In genomic region chr10:43577299-43577996, GRCm38 (mm10) we compare ENCODE assay signal across 8 mouse cellular contexts. TPM values are rescaled to one million over a fixed set of nuclear protein-coding genes. Genes with fewer than 3 reads are reported as not detected.
DNase-seq lines count a peak whose midpoint lies in the region; ATAC-seq and TF ChIP-seq lines count a peak whose summit lies in the region.

No protein-coding gene starts in this region.

- ATAC-seq in heart, embryonic 12.5 days (ENCODE audit: insufficient number of reproducible peaks, low FRiP score) = no peak
- ATAC-seq in embryonic facial prominence, embryonic 11.5 days (replicated peaks; ENCODE audit: insufficient number of reproducible peaks, low FRiP score, low TSS enrichment, low read depth) = no peak
- peak; percentile 14 for ATAC-seq in intestine, embryonic 16.5 days
- ATAC-seq in neural tube, embryonic 15.5 days (ENCODE audit: low FRiP score) = no peak

- H3K4me1 ChIP-seq in heart, embryonic 12.5 days (replicated peaks) = no peaks in the 10 kb centered on the region; the same call in 1 of the 2 replicates
- H3K4me1 ChIP-seq in embryonic facial prominence, embryonic 11.5 days (ENCODE audit: control insufficient read depth, insufficient read depth, low read length) = no peaks in the 10 kb centered on the region
- peaks cover 8% of the 10 kb centered on the region; the same call in 1 of the 2 replicates for H3K4me1 ChIP-seq in intestine, embryonic 16.5 days (ENCODE audit: control insufficient read depth, insufficient read depth, low read length)
- no peaks in the 10 kb centered on the region for H3K4me1 ChIP-seq in lung, adult 2 months (ENCODE audit: control insufficient read depth, insufficient read depth, low read length)
- peaks cover 21% of the 10 kb centered on the region for H3K4me1 ChIP-seq in neural tube, embryonic 15.5 days

- peak overlapping the region; percentile 38 for H3K4me3 ChIP-seq in heart, embryonic 12.5 days
- H3K4me3 ChIP-seq in embryonic facial prominence, embryonic 11.5 days (ENCODE audit: low read depth, low read length) = peak overlapping the region; percentile 14; the same call in 1 of the 2 replicates
- peak overlapping the region; percentile 38 for H3K4me3 ChIP-seq in intestine, embryonic 16.5 days (ENCODE audit: low read length)
- H3K4me3 ChIP-seq in lung, adult 2 months (replicated peaks; ENCODE audit: extremely low read depth, low read depth, low read length) = no peak overlapping the region
- H3K4me3 ChIP-seq in neural tube, embryonic 15.5 days (replicated peaks) = peak overlapping the region; percentile 74

- H3K9me3 ChIP-seq in heart, embryonic 12.5 days (replicated peaks) = no peaks in the 10 kb centered on the region
- no peaks in the 10 kb centered on the region for H3K9me3 ChIP-seq in embryonic facial prominence, embryonic 11.5 days (replicated peaks; ENCODE audit: control insufficient read depth, low read length)
- no peaks in the 10 kb centered on the region for H3K9me3 ChIP-seq in intestine, embryonic 16.5 days (ENCODE audit: control insufficient read depth, low read length)
- no peaks in the 10 kb centered on the region for H3K9me3 ChIP-seq in neural tube, embryonic 15.5 days (replicated peaks)

- TF ChIP-seq CTCF in lung, adult 2 months (IDR thresholded peaks at IDR 0.05; ENCODE audit: insufficient read depth, low read length) = no peak

- no peak overlapping the region for H3K27ac ChIP-seq in heart, embryonic 12.5 days (ENCODE audit: poor library complexity, severe bottlenecking)
- H3K27ac ChIP-seq in embryonic facial prominence, embryonic 11.5 days (replicated peaks; ENCODE audit: low read depth, low read length) = no peak overlapping the region
- H3K27ac ChIP-seq in intestine, embryonic 16.5 days (ENCODE audit: low read length) = peak overlapping the region; percentile 1; the same call in 1 of the 2 replicates
- peak overlapping the region; percentile 98 for H3K27ac ChIP-seq in neural tube, embryonic 15.5 days (replicated peaks)

- 22% methylated on average over 19 of the region's 19 CpGs for WGBS in heart, embryonic 12.5 days
- 13% methylated on average over 19 of the region's 19 CpGs for WGBS in embryonic facial prominence, embryonic 11.5 days
- WGBS in intestine, embryonic 16.5 days = 18% methylated on average over 19 of the region's 19 CpGs
- 25% methylated on average over 19 of the region's 19 CpGs for WGBS in lung, adult 2 months
- 15% methylated on average over 19 of the region's 19 CpGs for WGBS in neural tube, embryonic 15.5 days

- no peaks in the 10 kb centered on the region for H3K27me3 ChIP-seq in heart, embryonic 12.5 days (replicated peaks)
- H3K27me3 ChIP-seq in embryonic facial prominence, embryonic 11.5 days (ENCODE audit: control insufficient read depth, insufficient read depth, low read length) = no peaks in the 10 kb centered on the region
- H3K27me3 ChIP-seq in intestine, embryonic 16.5 days (replicated peaks; ENCODE audit: control insufficient read depth, insufficient read depth, low read length) = no peaks in the 10 kb centered on the region
- no peaks in the 10 kb centered on the region for H3K27me3 ChIP-seq in neural tube, embryonic 15.5 days (replicated peaks)

- peak overlapping the region; percentile 94 for H3K4me2 ChIP-seq in heart, embryonic 12.5 days
- H3K4me2 ChIP-seq in embryonic facial prominence, embryonic 11.5 days (ENCODE audit: low read depth, low read length) = peak overlapping the region; percentile 85
- H3K4me2 ChIP-seq in intestine, embryonic 16.5 days (ENCODE audit: low read depth, low read length) = peak overlapping the region; percentile 93
- H3K4me2 ChIP-seq in neural tube, embryonic 15.5 days = peak overlapping the region; percentile 86

- DNase-seq in heart, adult 18-20 months = no peak
- peak; percentile 73 for DNase-seq in embryonic facial prominence, embryonic 11.5 days (ENCODE audit: low spot score)
- peak; percentile 17 for DNase-seq in lung, adult 2 months
- no peak for DNase-seq in right cerebral cortex, postnatal 14 days
- DNase-seq in ovary, postnatal 10 days (ENCODE audit: low spot score) = no peak

- peak overlapping the region; percentile 35 for H3K9ac ChIP-seq in heart, embryonic 12.5 days
- peak overlapping the region; percentile 2; the same call in 1 of the 2 replicates for H3K9ac ChIP-seq in embryonic facial prominence, embryonic 11.5 days (replicated peaks; ENCODE audit: low read length)
- peak overlapping the region; percentile 52 for H3K9ac ChIP-seq in intestine, embryonic 16.5 days (ENCODE audit: low read depth, low read length)
- no peak overlapping the region; the same call in 1 of the 2 replicates for H3K9ac ChIP-seq in neural tube, embryonic 15.5 days (replicated peaks)

- TF ChIP-seq POLR2A in lung, adult 2 months (IDR thresholded peaks at IDR 0.05; ENCODE audit: borderline replicate concordance, extremely low read depth, low read depth, low read length) = no peak

- H3K36me3 ChIP-seq in heart, embryonic 12.5 days = peaks cover under 1% of the 10 kb centered on the region; the same call in 1 of the 2 replicates
- no peaks in the 10 kb centered on the region for H3K36me3 ChIP-seq in embryonic facial prominence, embryonic 11.5 days (replicated peaks; ENCODE audit: control insufficient read depth, insufficient read depth, low read depth, low read length)
- no peaks in the 10 kb centered on the region for H3K36me3 ChIP-seq in intestine, embryonic 16.5 days (ENCODE audit: control insufficient read depth, insufficient read depth, low read length)
- H3K36me3 ChIP-seq in neural tube, embryonic 15.5 days = peaks cover 5% of the 10 kb centered on the region; the same call in 1 of the 2 replicates

RNA-seq across cellular contexts. Expression of gene Cd24a, which starts 0.6 kb away (rescaled TPM):
- polyA plus RNA-seq in heart, embryonic 12.5 days (2016; fragmentation: Nextera tagmentation; extraction: Ambion mirVana) = 89.2 and 91.1 TPM in 2 replicates
- 10 to 100 TPM in 1 of 2 experiments, 1 to 10 TPM in 1; 5.1 to 11.5 TPM for total RNA-seq in heart, adult 18-20 months (2021)
- polyA plus RNA-seq in embryonic facial prominence, embryonic 11.5 days (2014; fragmentation: Nextera tagmentation; extraction: Ambion mirVana) = 595 and 626 TPM in 2 replicates
- polyA plus RNA-seq in intestine, embryonic 16.5 days (2015; fragmentation: Nextera tagmentation; extraction: Ambion mirVana) = 138 and 165 TPM in 2 replicates
- polyA plus RNA-seq in lung, adult 2 months (2012; rRNA removed) = 212 and 239 TPM in 2 replicates
- polyA plus RNA-seq in neural tube, embryonic 15.5 days (2015; fragmentation: Nextera tagmentation; extraction: Ambion mirVana) = 638 and 740 TPM in 2 replicates

RNA-seq across cellular contexts. Expression of gene 1700021F05Rik, which starts 36.7 kb away (rescaled TPM):
- 81.8 and 91.2 TPM in 2 replicates for polyA plus RNA-seq in heart, embryonic 12.5 days (2016; fragmentation: Nextera tagmentation; extraction: Ambion mirVana)
- 100 to 1,000 TPM; 121 to 126 TPM for total RNA-seq in heart, adult 18-20 months (2021)
- 68.1 and 68.6 TPM in 2 replicates for polyA plus RNA-seq in embryonic facial prominence, embryonic 11.5 days (2014; fragmentation: Nextera tagmentation; extraction: Ambion mirVana)
- 69.6 and 78.8 TPM in 2 replicates for polyA plus RNA-seq in intestine, embryonic 16.5 days (2015; fragmentation: Nextera tagmentation; extraction: Ambion mirVana)
- 3.1 and 7.1 TPM in 2 replicates for polyA plus RNA-seq in lung, adult 2 months (2012; rRNA removed)
- 69.5 and 72.1 TPM in 2 replicates for polyA plus RNA-seq in neural tube, embryonic 15.5 days (2015; fragmentation: Nextera tagmentation; extraction: Ambion mirVana)

RNA-seq across cellular contexts. Expression of gene Gm9803, which starts 53.6 kb away (rescaled TPM):
- 8.2 and 15.3 TPM in 2 replicates for polyA plus RNA-seq in heart, embryonic 12.5 days (2016; fragmentation: Nextera tagmentation; extraction: Ambion mirVana)
- 1 to 10 TPM; 8.0 to 9.8 TPM for total RNA-seq in heart, adult 18-20 months (2021)
- 10.8 and 13.8 TPM in 2 replicates for polyA plus RNA-seq in embryonic facial prominence, embryonic 11.5 days (2014; fragmentation: Nextera tagmentation; extraction: Ambion mirVana)
- 3.8 and 12.6 TPM in 2 replicates for polyA plus RNA-seq in intestine, embryonic 16.5 days (2015; fragmentation: Nextera tagmentation; extraction: Ambion mirVana)
- polyA plus RNA-seq in lung, adult 2 months (2012; rRNA removed) = 44.3 and 73.8 TPM in 2 replicates
- polyA plus RNA-seq in neural tube, embryonic 15.5 days (2015; fragmentation: Nextera tagmentation; extraction: Ambion mirVana) = 17.6 and 25.6 TPM in 2 replicates

Comparison
In these comparisons a context has a peak if more than half of its experiments do, and no peak if none do; other contexts are left out.
1. H3K27ac ChIP-seq: peak in intestine, embryonic 16.5 days (single experiment) and neural tube, embryonic 15.5 days (single experiment); none in heart, embryonic 12.5 days (single experiment) and embryonic facial prominence, embryonic 11.5 days (single experiment).
2. DNase-seq: peak in embryonic facial prominence, embryonic 11.5 days (single experiment) and lung, adult 2 months (single experiment); none in heart, adult 18-20 months (0 of 2), right cerebral cortex, postnatal 14 days (single experiment) and ovary, postnatal 10 days (single experiment).
3. Peak in every context shown above with its lines, with median percentiles within 50 percentile points of each other: H3K4me2 ChIP-seq.